Mouse (Mus musculus): ENCODE measurements around the gene Gfap. TPM values are rescaled to one million over a fixed set of nuclear protein-coding genes. Genes with fewer than 3 reads are reported as not detected.

Gene Gfap
- total RNA-seq, 1 experiment from 2014 or later: not detected

DNA sequence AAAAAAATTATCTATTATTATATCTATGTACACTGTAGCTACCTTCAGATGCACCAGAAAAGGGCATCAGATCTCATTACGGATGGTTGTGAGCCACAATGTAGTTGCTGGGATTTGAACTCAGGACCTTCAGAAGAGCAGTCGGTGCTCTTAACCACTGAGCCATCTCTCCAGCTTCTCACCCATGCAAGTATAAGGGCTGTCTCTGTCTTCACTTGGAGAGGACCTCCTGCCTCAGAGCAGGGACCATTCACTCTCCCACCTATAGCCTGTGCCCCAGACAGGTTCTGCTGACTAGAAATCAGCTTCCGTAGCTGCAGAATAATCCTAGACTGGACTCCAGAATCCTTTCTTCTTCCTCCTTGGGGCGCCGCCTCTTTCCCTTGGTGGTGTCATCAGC is 1.4 kb upstream of the Gfap start:
- no peak for ATAC-seq (replicated peaks; ENCODE audit: insufficient number of reproducible peaks, low FRiP score, low TSS enrichment, poor library complexity, severe bottlenecking)

DNA sequence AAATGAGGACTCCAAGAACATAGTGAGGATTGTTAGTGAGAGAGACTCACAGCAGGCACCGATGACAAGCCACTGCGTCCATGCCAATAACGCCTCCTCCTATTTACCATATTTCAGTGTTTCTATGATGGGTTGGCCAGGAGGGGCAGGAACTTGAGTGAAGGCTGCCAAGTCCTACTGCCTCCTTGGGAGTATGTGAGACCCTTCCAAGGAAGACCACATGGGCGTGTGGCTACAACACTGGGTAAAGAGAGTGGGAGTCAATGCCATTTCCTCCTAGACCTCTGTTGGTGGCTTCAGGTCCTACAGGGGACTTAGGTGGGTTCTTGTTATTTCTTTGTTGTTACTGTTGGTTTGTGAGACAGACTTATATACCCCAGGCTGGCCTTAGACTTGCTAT is 487 bp upstream of the Gfap start:
- no peak for ATAC-seq (replicated peaks; ENCODE audit: insufficient number of reproducible peaks, low FRiP score, low TSS enrichment, poor library complexity, severe bottlenecking)

DNA sequence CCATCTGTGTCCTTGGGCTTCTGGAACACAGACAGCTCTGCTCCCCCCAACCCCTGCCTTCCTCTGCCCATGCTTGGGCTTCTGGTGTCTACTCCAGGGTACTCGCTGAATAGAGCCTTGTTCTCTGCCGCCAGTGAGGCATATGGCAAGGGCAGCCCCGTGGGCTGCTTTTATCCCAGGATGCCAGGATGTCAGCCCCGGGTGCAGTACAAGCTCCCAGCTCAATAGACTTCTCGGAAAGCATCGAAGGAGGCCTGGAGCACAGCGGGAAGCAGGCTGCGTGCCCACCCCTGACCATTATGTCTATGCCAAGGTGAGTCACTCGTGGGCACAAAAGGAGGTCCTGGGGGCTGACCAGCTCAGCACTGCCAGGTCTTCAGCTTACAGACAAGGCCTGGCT is 2.3 kb downstream of the Gfap start:
- no peak for ATAC-seq (replicated peaks; ENCODE audit: insufficient number of reproducible peaks, low FRiP score, low TSS enrichment, poor library complexity, severe bottlenecking)

DNA sequence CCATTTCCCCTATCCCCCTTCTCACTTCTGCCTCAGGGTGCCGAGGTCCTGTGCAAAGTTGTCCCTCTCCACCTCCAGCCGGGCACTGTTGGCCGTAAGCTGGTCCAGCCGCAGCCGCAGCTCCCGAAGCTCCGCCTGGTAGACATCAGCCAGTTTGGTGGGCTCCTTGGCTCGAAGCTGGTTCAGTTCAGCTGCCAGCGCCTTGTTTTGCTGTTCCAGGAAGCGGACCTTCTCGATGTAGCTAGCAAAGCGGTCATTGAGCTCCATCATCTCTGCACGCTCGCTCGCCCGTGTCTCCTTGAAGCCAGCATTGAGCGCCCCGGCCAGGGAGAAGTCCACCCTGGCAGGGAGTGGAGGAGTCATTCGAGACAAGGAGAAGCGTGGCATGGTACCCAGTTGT is 4.1 kb downstream of the Gfap start:
- ATAC-seq (replicated peaks; ENCODE audit: insufficient number of reproducible peaks, low FRiP score, low TSS enrichment, poor library complexity, severe bottlenecking): no peak

DNA sequence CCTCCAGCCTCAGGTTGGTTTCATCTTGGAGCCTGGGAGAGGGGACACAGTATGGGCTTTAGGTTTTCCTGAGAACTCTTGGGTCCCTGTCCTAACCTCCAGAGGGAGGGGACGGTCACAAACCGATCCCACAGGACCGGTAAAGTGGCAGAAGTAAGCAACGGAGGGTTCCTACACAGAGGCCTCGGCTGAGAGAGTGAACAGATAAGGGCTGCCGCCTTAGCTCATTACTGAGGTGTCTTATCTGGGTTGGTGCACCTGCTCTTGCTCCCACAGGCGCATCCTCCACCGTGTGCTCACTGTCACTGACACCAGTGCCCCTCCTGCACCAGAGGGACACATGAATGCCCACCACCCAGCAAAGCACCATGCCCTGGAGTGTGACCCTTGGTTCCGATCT is 4.9 kb downstream of the Gfap start:
- ATAC-seq (replicated peaks; ENCODE audit: insufficient number of reproducible peaks, low FRiP score, low TSS enrichment, poor library complexity, severe bottlenecking): no peak

DNA sequence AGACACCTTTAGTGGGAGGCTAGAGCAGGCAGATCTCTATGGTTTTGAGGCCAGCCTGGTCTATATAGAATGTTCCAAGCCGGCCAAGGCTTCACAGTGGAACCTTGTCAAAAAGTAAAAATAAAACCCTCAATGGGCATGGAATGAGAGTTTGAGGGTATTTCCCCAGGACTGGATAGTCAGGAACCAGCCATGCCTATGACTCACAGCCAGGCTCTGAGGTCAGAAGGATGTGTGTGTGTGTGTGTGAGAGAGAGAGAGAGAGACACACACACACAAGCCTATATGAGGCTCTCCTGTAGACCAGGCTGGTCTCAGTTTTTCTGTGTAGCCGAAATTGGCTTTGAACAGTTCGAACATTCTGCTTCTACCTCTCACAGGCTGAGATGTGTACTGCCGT is 6.0 kb downstream of the Gfap start:
- ATAC-seq (replicated peaks; ENCODE audit: insufficient number of reproducible peaks, low FRiP score, low TSS enrichment, poor library complexity, severe bottlenecking): no peak

DNA sequence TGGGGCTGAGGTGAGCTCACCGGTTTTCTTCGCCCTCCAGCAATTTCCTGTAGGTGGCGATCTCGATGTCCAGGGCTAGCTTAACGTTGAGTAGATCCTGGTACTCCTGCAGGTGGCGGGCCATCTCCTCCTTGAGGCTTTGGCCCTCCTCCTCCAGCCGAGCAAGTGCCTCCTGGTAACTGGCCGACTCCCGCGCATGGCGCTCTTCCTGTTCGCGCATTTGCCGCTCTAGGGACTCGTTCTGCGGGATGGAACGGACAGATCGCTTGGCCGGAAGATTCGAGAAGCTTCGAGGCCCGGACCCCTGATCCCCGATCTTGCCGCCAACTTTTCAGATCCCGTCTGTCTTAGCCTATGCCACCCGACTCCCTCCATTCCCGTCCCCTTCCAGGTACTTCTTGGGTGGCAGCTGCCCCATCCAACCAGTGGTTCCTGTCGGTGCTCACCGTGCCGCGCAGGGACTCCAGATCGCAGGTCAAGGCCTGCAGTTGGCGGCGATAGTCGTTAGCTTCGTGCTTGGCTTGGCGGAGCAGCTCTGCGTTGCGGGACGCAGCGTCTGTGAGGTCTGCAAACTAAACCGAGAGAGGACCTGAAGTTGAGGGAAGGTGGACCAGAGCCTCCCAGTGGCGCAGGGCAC is 7.6 kb downstream of the Gfap start:
- ATAC-seq (replicated peaks; ENCODE audit: insufficient number of reproducible peaks, low FRiP score, low TSS enrichment, poor library complexity, severe bottlenecking): peak; percentile 52

DNA sequence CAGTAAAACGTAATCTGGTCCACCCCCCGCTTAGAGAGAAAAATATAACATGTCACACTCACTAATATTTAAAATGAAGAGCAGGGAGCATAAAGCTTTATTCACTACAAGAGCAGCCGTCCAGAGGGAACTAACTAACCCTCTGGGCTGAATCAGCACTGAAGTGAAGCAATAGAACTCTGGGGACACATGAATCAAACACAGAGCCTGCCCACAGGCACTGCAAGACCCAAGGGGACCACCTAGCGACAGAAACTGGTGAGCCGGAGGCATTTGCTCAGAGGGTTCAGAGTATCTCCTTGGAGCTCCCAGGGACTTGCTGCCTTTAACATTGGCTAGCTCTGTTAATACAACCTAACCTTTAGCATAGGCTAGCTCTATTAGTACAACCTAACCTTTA is 10.6 kb downstream of the Gfap start:
- ATAC-seq (replicated peaks; ENCODE audit: insufficient number of reproducible peaks, low FRiP score, low TSS enrichment, poor library complexity, severe bottlenecking): no peak

DNA sequence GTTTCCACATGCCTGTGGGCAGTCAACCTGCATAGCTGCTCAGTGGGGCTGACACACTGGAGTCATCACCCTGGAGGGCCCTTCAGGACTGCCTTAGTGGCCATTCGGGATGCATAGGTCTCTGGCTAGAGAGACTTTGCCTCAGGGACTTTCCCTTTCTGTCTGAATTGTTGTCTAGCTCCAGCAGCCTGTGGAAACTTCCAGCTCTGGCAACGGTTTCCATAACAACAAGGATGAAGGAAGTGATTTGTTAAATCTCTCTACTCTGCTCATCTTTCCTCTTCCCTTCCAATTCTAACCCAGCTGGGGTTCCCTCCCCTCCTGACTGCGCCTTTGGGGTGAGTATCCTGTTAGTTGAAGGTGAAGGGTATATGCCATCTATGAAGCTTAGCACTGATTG is 12.6 kb downstream of the Gfap start:
- ATAC-seq (replicated peaks; ENCODE audit: insufficient number of reproducible peaks, low FRiP score, low TSS enrichment, poor library complexity, severe bottlenecking): no peak

DNA sequence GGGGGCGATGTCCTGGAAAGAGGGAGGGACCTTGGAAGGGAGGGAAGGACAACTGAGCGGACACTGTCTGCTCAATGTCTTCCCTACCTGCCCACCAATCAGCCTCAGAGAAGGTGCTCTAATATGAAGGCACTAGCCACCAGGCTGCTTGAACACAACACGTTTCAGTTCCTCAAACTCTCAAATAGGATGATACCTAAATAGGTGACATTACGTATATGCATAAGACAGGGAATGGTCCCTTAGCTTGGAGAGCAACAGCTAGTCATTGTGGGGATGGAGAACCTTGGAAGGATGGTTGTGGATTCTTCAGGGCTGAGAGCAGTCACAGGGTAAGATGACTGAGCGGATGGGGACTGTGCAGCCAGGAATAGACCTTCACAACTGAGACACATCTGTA is 13.3 kb downstream of the Gfap start:
- ATAC-seq (replicated peaks; ENCODE audit: insufficient number of reproducible peaks, low FRiP score, low TSS enrichment, poor library complexity, severe bottlenecking): no peak

DNA sequence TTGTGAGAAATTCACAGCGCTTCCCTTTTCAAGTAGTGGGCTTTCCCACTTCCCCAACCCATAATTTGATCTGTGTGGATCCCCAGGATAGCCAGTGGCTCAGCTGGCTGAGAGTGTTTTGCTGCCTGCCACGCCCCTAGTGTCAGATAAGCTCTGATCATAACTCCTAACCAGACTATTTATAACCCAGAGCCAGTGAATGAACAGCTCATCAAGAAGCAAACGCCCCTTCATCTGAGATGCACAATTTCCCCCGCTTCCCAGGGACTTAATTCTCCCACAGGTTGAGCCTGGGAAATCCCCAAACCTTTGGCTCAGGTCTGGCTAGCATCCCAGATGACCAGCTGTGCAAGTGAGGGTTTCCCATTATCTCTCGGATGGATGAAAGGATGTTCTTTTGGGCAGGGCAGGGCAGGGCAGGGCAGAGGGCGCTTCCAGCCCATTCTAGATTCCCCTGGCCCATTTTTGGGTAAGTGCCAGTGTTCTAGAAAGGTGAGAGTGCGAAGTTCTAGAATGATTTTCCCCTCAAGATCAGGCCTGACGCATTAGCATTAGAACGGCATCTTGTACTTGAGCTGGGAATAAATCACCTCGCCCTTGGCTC is 16.0 kb downstream of the Gfap start, which contains the start of gene Fam187a:
Gene Fam187a (plus strand): TSS at position 554 of the 604 bp plus-strand sequence.
- ATAC-seq (replicated peaks; ENCODE audit: insufficient number of reproducible peaks, low FRiP score, low TSS enrichment, poor library complexity, severe bottlenecking): no peak

DNA sequence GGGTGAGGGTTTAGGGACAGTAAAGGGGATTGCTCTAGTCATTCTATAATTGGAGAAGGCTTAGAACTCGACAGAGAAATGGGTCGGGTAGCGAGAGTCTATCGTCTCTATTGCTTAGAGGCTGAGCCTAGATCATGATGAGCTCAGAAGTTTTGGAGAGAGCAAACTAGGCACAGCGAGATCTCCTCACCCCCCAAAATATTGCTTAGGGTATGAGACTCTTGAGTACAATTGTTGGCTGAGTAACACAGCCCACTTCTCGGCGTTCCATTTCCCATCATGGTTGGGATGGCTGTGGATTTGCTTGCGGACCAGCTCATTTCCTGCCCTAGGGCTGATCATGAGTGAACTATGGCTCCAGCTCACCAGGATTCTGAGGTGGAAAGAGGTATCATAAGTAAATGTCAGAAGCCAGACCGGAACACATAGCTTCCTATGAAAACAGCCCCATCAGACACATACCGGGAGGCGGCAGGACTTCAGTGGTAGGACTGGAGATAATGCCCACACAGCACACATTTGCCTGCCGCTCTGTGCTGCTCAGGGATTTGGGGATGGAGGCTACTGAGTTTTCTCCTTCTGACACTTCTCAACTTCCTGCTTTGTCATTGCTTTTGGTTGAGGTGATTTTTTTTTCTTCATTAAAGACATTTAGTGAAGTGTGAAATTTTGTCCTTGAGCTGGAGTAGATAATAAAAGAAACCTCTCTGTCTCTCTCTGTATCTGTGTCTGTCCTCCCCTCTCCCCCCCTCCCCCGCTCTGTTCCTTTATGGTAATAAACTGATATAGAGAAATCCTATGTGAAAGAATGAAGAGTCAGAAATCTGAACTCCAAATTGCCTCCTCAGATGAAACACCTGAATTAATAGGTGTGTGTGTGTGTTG is 19.2 kb downstream of the Gfap start:
- ATAC-seq (replicated peaks; ENCODE audit: insufficient number of reproducible peaks, low FRiP score, low TSS enrichment, poor library complexity, severe bottlenecking): no peak

DNA sequence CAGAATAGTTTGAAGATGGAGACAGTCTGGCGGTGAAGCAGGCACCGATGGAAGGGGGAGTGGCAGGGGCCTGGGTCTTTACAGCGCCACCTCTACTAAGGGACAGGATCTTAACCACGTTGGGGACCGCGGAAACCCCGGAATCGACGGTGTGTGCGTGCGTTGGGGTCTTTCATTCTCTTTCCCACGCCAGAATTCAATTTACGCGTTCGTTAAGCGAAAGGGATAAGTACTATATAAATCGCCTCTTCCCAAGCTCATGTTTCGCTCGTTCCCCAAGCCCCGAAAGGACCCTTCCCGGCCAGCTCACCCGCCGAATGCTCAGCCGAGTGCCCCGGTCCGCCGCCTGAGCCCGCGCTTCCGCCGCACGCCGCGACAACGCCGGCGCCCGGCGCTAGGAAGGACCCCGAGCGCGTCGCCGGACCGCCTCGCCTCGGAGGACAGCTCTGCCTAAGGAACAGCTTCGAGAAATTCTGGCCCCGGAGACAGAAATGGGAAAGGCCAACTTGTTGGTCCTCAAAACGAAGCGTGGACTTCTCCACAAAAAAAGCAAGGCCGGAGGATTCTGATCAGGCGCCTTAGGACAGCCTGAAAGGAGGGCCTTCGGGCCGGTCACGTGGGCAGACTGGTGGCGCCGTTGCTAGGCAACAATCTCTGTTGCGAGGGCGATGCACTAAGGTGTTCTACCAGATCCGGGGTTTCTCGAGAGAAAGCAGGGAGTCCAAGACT is 20.0 kb downstream of the Gfap start, which contains the start of the genes Eftud2 and Ccdc103:
Gene Eftud2 (minus strand): TSS at position 401 of the 729 bp plus-strand sequence.
Gene Ccdc103 (plus strand): TSS at position 620 of the 729 bp plus-strand sequence.
- peak; percentile 86 for ATAC-seq (replicated peaks; ENCODE audit: insufficient number of reproducible peaks, low FRiP score, low TSS enrichment, poor library complexity, severe bottlenecking)

DNA sequence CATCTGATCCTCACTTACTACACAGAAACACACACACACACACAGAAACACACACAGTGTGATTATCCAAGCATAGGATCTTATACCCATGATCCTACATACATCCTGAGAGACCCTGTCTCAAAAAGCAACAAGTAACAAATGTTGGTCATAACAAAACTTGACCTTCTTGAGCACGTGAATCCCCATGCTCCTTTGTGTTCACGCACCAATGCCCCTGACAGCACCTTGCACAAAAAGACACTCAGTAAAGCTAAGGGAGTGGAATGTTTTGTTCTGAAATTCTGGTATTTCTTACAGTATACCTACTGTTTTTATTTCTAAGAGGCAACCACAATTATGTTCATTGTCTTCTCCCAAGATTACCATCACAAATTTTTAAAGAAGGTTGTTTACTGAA is 21.2 kb downstream of the Gfap start:
- ATAC-seq (replicated peaks; ENCODE audit: insufficient number of reproducible peaks, low FRiP score, low TSS enrichment, poor library complexity, severe bottlenecking): no peak

DNA sequence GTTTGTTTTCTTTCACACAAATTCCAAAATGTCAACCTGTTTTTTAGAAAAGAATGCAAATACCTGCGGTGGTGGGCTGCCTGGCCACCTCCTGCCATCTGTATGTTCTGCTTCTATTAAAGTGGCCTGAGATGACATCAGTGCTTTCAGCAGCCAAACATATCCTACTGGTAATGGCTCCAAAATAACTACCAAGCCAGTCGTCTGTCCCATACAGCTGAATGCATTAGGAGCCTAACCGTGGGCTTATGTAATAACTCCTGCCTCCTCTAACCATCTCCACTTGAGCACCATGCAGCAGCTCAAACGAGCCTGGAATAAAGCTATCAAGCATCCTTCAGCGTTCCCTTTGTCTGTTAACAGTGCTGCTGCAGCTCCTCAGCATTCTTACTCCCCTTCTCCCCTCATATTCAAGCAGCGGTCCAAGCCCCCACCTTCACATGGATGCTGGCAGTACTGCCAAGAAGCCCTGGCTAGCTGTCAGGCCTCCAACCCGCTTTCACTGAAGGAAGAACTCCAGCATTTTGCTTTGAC is 25.8 kb downstream of the Gfap start:
- ATAC-seq (replicated peaks; ENCODE audit: insufficient number of reproducible peaks, low FRiP score, low TSS enrichment, poor library complexity, severe bottlenecking): no peak

DNA sequence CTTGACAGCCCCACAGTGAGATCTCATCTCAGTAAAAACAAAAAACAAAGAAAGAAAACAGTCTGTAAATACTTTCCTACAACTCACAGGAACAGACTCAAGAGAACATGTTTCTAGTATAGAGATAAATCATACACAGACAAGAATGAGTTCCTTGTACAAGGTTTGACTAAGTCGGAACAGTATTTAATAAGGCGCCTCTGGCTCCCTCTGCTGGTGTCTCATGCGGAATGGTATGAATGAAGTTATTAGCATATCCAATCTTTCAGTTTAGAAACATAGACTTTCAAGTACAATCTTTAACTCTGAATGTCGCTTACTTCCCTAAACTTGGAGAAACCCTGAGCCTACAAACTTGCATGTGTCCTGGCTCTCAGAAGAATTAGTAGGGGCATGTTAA is 36.4 kb downstream of the Gfap start:
- ATAC-seq (replicated peaks; ENCODE audit: insufficient number of reproducible peaks, low FRiP score, low TSS enrichment, poor library complexity, severe bottlenecking): no peak; the same call in 1 of the 2 replicates

DNA sequence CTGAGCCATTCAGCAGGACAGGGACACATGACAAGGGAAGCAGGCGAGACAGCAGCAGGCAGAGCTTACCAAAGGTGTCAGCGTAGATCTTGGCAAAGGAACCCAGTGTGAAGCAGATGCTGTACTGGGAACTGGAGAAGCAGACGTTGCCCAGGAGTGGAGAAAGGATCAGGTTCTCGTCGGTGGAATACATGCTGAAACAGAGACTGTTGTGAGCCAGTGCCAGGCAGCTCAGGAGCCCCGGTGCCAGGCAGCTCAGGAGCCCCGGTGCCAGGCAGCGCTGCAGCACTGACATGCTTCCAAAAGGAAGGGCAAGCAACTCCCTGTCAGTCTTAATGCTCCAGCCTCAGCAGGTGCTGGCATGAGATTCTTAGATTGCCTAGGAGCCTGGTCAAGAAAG is 40.8 kb downstream of the Gfap start:
- ATAC-seq (replicated peaks; ENCODE audit: insufficient number of reproducible peaks, low FRiP score, low TSS enrichment, poor library complexity, severe bottlenecking): no peak

DNA sequence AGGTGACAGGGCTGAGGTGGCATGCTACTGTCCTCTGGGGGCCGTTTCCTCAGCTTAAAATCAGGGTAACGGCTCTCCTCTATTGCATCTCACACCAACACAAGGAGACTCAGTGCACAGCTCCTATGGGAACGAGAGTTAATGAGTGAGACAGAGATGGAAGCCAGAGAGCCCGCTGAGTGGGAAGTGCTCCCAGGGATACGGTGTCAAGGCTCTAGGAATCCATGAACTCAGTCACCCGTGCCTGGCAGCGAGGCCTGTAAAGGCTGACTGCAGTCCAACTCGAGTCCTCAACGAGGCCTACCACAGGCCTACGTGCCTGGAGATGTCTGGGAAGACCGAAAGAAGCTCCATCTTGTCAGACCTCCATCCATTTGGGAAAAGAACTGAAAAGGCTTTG is 41.8 kb downstream of the Gfap start:
- no peak for ATAC-seq (replicated peaks; ENCODE audit: insufficient number of reproducible peaks, low FRiP score, low TSS enrichment, poor library complexity, severe bottlenecking)

DNA sequence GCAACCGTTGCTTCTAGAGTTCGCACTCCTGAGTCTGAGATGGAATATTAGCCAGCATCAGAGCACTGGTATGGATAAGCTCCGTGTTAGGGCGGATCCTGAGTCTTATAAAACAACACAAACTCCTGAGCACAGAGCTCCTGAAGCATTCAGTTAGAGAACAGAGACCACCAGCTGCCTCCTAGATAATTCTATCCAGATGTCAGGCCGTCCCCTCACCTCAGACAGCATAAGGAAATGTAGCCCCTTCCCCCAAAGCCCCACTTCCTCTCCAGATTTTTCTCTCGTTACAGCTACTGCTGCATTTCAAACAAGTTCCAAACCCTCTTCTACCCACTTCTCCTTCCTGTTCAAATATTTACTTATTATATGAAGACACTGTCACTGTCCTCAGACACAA is 44.8 kb downstream of the Gfap start:
- ATAC-seq (replicated peaks; ENCODE audit: insufficient number of reproducible peaks, low FRiP score, low TSS enrichment, poor library complexity, severe bottlenecking): no peak

Data from monocyte, adult 5-6 weeks (primary cell).